Mouse (Mus musculus): ENCODE data around the gene Ctnnb1.

Gene Ctnnb1

DNA sequence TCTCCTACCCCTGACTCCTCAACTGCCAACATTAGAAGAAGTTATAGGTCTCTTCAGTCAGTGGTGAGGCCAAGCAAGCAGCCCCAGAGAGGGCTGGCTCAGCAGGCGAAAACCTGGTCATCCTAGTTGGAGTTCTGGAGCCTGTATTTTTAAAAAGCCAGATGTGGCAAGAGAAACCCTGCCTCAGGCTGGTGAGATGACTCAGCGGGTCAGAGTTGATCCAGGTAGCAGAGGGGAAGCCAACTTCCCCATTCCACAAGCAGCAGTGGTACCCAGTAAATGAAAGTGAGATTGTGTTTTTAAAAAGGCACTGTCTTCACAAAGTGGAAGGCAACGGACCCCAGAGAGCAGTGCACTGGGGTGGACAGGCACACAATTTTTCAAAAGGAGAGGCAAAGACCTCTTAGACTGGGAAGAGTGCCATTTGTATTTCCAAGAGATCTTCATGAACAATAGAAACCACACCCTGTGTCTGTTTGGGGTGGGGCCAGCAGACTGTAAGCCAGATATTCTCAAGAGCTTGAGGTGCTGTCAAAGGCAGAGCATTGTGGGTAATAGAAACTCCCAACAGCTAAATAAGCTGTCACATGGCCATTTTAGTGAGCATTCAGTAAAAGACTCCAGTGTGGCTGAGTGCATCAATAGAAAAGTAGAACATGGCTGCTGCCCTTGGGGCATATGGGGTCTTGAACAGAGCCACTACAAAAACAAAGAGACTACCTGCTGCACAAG is 33.1 kb downstream of the Ctnnb1 start:
- no peak for DNase-seq (ENCODE audit: extremely low spot score, low spot score)

DNA sequence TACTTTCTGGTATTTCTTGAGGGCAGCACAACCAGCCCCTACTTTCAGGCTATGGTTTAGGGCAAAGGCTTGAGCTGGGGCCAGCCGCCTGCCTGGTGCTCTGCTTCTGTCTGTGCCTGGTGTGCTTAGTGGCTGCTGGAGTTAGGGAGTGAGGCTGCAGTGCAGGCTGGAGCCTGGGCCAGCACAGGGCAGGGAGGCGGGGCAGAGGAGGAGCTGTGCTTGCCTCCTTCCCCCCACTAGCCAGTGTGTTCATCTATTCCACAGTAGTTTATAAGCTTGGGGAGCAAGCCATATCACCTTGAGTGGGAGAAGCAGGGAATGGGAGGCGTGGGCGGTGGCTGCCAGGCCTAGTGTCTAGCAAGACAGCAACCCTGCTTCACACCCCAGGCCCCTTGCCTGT is 34.1 kb downstream of the Ctnnb1 start:
- no peak for DNase-seq (ENCODE audit: extremely low spot score, low spot score)

DNA sequence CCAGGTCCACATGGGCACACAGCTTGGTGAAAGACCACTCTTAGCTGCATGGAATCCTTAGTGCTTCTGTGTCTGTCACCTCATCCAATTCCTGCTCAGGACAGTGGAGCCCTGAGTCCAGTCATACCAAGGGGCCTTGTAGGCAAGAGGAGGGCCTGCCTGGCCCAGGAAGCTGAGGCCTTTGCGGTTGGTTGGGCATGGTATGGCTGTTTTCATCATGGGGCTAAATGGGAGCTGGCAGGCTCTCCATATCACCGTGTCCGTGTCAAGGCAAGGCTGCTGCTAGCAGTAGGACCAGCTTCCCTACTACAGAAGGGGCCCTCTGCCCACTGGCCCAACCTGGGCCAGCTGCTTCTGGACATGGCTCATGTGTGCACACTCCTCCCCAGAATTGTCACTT is 34.7 kb downstream of the Ctnnb1 start:
- no peak for DNase-seq (ENCODE audit: extremely low spot score, low spot score)

DNA sequence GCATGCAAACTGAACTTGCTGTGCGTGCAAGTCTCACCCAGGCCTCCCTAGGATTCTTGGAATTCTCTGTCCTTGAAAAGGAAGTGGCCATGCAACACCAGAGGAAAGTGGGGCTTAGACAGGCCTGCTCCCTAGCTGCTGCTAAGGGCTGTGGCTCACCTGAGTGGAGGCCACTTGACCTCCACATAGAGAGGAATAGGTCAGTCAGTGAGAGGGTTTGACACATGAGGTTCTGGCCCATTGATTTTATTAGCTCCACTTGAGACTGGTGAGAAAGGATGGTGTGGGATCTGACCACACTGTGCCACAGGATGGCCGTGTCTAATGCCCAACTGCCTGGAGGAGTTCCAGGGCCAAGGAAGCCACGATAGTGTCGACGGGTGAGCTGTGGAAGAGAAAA is 35.2 kb downstream of the Ctnnb1 start:
- no peak for DNase-seq (ENCODE audit: extremely low spot score, low spot score)

DNA sequence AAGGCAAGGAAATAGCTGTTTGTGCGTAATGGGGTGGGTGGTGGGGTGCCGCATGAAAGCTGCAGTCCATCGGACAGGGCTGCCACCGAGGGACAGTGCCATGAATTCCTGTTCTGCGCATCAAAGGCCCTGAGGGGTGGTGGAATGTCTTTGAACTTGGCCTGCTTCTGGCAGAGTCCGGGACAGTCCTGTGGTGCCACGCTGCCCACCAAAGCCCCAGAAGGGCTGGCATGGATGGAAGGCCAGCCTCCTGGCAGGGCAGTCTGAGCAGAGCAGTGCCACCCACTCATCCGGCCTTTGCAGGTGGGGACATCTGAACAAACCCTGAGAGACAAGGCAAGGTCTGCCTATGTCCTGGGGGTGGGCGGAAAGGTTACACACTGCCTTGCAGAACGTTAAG is 36.0 kb downstream of the Ctnnb1 start:
- DNase-seq (ENCODE audit: extremely low spot score, low spot score), result no peak

DNA sequence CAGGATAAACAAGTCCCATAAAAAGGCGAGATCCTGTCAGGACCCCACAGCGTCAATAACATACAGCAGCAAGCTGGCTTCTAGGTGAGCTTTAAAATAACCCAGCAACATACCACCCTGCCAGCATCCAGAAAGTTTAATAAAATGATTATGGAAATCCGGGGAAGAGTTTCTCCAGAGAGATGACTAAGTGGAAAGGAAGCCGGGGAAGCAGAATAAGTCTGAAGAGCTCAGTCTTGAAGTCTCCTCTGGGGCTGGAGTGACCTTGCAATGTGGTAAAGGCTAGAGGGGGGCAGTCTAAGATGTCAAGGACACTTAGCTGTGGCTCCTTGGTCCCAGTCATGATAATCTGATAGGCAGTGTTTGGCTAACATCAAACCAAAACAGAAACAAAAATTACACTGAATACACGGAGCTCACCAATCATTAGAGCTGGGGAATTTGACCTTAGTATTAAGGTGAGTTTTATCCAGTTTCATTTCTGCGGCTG is 44.1 kb downstream of the Ctnnb1 start:
- no peak for DNase-seq (ENCODE audit: extremely low spot score, low spot score)

DNA sequence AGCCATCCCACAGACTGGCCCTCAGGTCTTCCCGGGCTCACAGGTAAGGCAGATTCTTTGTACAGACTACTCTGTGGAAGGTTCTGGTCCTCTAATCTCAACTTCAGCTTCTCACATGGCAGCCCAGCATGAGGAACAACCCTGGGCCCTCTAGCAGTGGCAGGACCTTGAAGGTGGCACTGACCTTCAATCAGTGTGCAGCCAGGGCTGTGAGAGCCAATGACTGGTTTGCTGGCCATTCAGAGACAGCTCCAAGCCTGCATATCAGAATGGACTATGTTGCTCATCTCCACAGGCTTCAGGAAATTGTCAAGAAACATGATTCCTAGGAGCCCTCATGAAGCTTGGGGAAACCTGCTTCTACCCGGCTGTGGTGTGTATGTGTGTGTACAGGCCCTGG is 45.2 kb downstream of the Ctnnb1 start:
- DNase-seq (ENCODE audit: extremely low spot score, low spot score), result no peak

DNA sequence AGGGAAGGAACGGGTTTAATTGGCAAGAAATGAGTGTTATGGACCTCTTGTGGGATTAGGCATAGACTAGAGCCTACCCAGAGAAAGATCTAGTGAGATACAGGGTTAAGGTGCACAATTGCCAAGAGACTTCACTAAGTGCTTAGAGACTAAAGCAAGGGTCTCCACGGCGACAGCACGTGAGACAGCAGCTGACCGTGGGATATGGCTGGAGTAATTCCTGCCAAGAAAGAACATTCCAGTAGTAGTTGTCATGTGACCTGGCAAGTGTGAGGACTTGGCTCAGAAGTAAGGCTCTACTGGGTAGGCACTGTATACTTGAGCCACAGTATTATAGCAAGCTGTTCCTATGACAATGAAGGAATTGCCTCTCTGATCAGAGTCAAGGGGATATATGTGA is 47.1 kb downstream of the Ctnnb1 start:
- DNase-seq (ENCODE audit: extremely low spot score, low spot score), result no peak

DNA sequence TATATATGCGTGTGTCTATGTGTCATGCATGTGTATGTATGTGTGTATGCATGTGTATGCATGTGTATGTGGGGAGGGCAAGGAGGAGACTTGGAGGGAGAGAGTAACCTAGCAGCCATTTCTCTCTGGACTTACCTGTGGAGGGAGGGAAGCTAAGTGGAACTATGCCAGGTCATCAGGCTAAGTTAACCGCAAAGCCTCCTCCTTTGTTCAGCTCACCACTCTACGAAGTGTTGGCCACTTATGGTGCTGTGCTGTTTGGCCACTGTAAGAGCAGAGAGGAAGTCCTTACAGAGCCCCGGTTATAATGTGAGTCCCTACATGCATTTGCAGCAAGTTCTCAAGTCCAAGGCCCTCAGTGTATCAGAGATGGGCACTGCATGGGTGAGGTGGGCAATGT is 47.8 kb downstream of the Ctnnb1 start:
- DNase-seq (ENCODE audit: extremely low spot score, low spot score), result no peak

DNA sequence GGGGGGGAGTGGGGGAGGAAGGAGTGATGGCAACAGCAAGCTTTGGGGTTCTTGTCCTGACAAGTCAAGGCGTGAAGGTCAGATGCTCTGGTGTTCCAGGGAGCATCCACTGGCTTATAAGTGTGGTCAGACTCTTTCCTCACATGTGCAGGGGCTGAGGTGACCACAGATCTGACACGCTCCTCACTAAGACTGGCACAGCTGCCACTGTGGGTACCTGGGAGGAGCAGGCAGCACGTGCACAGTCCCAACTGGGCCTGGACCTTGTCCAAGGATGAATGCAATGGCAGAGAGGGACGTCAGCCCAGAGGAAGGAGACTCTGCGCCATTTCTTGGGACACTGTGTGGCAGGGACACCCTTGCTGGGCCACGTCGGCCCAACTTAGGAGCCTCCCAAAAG is 52.8 kb downstream of the Ctnnb1 start:
- DNase-seq (ENCODE audit: extremely low spot score, low spot score), result no peak

DNA sequence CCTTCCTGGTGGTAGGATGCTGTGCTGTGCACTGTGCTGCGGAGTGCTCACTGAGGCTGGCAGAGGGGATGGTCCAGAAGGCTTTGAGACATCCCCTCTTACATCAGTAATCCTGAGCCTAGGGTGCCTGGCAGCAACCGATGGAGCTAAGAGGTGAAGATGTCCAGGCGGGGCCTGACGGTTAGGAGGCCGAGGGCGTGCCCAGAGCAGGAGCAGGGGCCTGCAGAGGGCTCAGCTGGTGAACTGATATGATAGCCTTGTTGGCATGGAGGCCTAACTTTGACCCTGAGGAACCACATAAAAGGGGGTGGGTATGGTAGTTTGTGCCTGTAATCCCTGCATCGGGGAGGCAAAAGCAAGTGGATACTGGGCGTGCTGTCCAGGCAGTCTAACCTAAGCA is 54.8 kb downstream of the Ctnnb1 start:
- no peak for DNase-seq (ENCODE audit: extremely low spot score, low spot score)

DNA sequence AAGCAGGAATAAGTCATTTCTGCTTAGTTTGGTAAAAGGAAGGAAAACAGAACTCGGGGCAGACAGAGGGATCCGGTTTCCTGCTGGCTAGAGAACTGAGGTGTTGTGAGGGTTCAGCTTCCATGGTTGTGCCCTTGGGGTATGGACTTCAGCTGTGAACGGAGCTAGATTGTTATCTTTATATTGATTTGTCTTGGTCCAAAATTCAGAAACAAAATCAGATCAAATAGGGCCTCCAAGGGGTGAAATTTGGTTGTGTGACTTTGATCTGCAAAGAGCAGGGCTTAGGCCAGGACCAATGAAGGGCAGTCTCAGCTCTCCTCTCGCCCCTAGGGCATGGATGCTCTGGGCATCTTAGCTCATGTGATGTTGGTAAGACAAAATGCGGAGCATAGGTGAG is 55.5 kb downstream of the Ctnnb1 start:
- no peak for DNase-seq (ENCODE audit: extremely low spot score, low spot score)

DNA sequence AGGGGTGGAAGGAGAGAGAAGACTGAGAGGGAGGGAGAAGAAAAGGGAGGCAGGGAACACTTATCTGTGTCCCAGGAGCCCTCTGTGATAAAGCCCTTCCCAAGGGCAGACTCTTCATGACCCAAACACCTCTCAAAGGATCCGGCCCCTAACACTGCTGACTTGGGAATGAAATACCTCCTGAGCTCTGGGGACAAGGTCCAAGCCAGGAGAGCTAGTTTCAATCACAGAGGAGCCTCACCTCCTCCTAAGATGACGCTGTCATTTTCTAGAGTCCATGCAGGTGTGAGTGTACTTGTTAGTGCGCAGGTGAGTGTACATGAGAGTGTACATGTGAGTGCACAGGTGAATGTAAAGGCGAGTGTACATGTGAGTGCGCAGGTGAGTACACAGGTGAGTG is 56.0 kb downstream of the Ctnnb1 start:
- DNase-seq (ENCODE audit: extremely low spot score, low spot score), result no peak

DNA sequence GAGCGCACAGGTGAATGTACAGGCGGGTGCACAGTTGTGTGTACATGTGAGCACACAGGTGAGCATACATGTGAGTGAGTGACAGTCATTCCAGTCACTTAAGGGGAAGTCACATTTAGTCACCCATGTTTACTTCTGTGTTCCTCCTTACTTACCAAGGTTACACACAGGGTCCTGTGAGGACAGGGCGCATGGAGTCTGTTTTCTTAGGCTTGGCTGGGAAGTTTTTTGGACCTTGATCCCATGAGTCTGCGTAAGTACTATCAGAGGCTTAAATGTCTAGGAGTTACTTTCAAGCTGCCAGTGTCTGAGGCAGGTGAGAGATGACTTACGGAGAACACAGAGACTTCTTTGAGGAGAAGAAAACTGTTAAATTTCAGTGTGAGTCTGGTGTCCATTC is 56.5 kb downstream of the Ctnnb1 start:
- DNase-seq (ENCODE audit: extremely low spot score, low spot score), result no peak

DNA sequence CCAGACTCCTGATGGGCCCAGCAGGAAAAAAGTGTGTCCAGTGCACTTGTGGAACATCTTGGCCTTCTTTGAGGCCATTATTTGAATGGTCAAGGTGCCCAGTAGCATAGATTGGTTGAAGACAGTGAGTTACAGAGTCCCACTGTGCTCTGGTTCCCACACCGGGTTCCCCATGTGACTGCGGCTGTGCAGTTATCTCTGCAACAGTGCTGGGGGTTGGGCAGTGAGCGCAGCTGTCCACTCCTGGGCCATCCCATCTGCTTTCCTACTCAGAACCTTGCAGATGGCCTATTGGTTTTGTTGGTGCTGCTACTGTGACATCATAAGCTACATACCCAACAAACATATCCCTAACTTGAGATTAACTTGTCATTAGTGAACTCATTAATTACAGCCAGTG is 57.2 kb downstream of the Ctnnb1 start:
- DNase-seq (ENCODE audit: extremely low spot score, low spot score), result no peak

DNA sequence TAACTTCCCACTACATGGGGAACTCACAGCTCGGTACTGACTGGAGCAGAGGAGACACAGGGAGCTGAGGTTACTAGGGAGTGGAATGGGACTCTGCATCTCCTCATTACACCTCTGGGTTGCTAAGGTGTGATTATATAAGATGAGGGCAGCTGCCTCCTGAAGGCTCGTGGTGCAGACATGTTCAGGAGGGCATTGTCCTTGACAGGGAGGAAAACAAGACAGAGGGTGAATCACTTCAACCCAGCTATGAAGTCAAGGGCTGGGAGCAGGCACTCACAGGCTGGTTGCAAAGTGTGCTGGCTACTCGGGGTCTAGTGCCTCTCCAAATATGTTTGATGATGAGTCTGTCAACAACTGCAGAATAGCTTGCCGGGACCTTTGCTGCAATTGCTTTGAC is 58.0 kb downstream of the Ctnnb1 start:
- DNase-seq (ENCODE audit: extremely low spot score, low spot score), result no peak

DNA sequence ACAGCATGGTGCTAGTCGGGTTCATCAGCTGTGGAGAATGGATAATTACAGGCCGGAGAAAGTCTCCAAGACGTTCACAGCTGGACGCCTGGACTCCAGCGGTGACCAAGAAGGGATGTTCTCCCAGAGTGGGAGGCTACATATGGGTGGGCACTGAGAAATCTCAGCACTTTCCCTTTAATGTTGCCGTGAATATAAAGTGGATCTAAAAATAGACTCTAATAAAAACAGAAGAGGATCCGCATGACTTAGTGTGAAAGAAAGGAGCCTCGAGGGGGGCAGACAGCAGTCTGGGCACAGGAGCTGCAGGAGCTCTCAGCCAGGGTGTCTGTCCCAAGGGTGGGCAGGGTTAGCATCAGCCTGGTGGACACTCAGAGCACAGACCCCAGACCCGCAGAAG is 59.1 kb downstream of the Ctnnb1 start:
- no peak for DNase-seq (ENCODE audit: extremely low spot score, low spot score)

DNA sequence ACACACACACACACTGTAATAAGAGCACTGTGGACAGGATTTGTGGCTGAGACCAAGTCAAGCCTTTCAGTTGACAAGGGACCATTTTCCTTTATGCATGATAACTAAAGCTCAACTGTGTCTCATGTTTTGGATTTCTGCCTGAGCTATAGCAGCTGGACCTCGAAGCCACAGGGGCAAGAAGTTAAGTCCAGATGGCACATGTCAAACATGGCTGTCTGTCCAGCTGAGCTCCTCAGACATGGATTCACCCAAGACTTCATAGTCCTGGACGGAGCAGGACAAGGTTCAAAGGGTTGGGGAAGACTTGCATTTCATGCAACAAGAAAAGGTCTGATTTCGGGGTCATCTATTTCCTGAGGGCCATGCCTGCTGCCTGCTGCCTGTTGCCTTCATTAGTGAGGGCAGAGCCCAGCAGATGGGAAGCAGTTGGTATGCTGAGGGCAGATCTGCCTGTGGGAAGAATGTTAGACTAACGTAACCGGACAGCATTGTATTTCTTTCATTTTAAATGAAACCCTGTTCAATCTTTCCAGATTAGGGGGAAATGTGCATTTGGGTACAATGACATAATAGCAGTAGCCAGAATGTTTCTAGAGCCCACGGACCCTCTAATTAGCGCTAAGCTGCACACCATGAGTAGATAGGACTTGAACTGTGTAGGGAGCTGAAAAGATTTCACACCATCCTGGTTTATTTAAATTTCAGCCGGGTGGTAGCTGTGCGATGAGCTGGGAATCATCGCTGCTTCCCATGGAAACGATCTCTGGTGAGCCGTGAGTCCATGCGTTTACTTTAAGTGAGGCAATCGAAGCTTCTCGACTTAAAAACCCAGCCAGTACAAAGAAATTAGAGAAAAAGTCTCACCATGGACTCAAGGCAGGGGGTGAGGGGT is 61.0 kb downstream of the Ctnnb1 start:
- no peak for DNase-seq (ENCODE audit: extremely low spot score, low spot score)

DNA sequence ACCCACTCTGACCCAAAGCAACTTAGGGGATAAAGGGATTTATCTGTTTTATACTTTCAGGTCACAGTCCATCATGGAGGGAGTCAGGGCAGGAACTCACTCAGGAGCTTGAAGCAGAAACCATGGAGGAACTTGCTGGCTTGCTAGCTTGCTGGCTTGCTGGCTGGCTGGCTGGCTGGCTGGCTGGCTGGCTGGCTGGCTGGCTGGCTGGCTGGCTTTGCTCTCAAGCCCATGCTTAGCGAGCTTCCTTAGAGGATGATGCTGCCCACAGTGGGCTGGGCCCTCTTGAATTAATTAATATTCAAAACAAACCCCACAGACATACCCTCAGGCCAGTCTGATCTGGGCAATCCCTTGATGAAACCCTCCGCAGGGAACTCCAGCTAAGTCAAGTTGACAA is 62.8 kb downstream of the Ctnnb1 start:
- DNase-seq (ENCODE audit: extremely low spot score, low spot score), result no peak

DNA sequence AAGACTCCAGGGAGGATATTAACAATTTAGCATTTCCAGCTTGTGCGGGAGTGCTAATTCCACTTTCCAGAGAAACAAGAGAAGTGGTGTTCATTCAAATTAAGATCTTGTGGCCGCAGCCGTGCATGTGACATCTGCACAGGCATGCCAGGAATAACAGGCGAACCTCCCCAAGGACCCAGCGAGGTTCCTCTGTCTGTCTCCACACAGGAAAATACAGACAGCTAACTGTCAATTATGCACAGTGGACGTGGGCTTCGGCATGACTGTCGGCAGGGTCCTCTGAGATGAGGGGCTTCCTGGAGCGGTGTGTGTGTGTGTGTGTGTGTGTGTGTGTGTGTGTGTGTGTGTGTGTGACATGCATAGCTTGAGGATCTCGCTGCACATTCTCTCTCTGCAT is 64.0 kb downstream of the Ctnnb1 start:
- DNase-seq (ENCODE audit: extremely low spot score, low spot score), result no peak

DNA sequence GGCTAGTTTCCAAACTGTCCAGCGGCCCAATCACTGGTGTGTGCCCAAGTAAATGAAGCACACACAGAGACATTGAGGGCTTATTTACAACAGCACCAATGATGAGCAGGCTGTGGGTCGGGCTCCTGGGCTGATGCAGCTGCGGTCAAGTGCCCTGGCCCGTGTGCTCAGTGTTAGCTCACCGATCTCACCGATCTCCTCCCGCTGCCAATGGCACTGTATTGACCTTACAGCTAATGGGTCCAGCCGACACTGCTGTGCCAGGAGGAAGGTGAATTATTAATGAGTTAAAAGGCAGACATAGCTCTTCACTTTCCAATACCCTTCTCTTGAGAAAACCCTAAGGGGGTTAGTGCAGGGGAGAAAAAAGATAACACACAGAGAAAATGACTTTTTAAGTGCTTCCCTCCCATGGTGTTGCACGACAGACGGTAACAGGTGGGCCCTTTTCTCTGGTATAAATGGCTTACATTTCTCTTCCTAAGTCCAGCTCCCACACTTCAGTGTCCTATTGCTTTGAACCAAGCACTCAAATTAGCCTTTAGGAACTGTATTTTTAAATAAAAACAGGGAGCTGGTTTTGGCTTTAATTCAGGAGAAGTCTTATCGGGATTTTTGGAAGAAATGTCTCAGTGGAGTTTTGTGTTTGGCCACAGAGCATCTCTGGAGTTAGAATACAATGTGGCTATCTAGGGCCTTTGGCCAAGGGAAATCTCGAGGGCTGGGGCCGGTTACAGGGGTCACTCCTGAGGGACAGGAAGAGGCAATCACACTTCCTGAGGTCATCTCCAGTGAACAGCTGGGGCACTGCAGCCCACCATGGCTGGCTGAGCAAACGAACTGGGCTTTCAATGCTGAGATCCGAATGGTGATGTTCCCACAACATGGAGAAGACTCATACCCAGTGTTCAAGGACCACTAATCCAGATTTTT is 65.5 kb downstream of the Ctnnb1 start:
- no peak for DNase-seq (ENCODE audit: extremely low spot score, low spot score)

DNA sequence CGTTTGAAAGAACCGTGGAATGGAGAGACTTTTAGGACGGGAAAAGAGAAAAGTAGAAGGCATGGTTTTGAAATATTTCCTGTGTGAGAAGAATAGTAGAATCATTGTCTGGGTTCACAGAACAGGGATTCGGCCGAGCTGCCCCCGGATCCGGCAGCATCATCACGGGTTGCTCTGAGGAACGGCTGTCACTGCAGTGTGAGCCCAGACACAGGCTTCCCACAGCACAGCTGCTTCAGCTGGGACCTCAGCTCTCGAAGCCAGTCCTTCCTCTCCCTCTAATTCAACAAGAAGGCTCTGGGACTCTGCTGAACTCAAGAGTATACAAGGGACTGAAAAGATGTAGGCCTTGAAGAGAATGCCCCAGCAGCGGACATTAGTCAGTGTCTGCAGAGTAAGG is 69.7 kb downstream of the Ctnnb1 start:
- no peak for DNase-seq (ENCODE audit: extremely low spot score, low spot score)

All from neural tube, embryonic 10.5 days (tissue).